Mouse (Mus musculus) layer of hippocampus, postnatal 14 days (tissue): ENCODE measurements at regions not wholly inside any gene's neighbourhood (a gene's known extent, or its start where the extent isn't known, plus 50 kb on each side); places are given as distances from the start of the nearest gene placed in this dataset.
"Not testable (repeated sequence)": the region's sequence is repeated elsewhere in the genome, so short reads cannot be mapped to it uniquely, and the experiment has no call there.

Experiments
- DNase-seq, 2 experiments: peaks; one replicate each; pipeline ENCODE4 v3.0.0; 2021 to 2022; ENCODE audit warnings: low spot score in 2 of 2, mixed read lengths in 1 of 2

- DNase-seq: no peak
Observed at GRCm38 (mm10) chr4:114296380-114296779, 110.1 kb upstream of the Trabd2b start.

DNA sequence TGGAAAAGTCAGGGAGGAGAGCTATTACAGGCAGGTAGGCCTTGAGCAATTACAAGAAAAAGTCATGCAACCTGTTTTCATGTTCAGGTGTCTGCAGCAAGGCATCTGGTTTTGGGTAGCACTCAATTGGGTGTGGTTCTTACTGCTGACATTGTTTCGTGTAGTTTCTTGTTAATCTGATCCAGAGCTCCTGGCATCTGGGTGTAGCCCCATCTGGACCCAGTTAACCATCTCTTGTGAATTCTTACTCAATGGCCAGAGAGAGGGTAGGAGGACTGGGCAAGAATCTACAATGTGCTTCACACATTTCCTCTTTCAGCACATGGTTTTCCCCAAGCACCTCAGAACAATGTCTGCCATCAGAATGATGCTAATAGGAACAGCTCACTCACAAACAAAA lies 108.0 kb upstream of the Trabd2b start:
- not testable (repeated sequence) for DNase-seq

DNA sequence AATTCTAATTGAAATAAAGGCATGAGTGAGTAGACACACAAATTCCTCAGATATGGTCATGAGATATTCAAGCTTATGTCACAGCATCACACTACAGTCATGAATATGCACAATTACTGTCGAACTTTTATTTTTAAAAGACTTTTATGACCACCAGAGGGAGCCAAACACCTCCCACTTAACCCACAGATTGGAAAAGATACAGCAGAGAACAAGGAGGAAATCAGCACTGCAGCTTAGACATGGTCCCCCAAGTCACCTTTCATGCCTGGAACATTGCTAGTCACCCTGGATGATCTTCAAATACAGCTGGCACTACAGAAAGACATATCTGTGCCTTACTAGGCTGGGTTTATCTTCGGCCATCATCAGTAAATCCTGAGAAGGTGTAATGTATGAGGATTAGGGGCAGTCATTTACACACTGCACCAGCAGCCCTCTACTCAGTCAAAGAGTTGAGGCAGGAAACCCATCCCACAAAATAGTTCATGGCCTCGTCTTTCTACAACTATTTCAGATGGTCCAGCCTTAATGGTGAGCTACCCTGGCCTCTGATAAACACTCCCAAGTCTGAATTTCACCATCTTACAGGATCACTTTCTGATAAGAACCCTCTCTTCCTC lies 106.0 kb upstream of the Trabd2b start:
- DNase-seq: peak; percentile 7 to 65

- DNase-seq: no peak
Observed at GRCm38 (mm10) chr4:114304654-114305053, 101.9 kb upstream of the Trabd2b start.

DNA sequence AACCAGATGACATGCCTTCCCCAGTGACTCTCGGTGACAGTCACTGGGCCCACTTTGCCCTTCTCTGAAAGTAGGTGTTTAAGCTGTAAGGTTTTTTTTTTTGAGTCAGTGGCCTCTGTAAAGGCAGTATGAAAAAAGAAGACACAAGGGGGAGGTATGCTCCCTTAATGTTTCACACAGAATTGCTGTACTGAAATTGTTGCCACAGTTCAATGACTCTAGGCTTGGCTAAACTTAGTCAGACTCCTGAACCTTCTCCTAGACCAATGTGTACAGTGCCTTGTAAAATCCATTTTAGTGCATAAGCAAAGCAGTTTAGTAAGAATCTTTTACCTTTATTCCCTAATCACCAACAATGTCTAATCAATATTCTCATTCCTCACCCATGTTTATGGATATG lies 99.0 kb upstream of the Trabd2b start:
- DNase-seq: no peak

DNA sequence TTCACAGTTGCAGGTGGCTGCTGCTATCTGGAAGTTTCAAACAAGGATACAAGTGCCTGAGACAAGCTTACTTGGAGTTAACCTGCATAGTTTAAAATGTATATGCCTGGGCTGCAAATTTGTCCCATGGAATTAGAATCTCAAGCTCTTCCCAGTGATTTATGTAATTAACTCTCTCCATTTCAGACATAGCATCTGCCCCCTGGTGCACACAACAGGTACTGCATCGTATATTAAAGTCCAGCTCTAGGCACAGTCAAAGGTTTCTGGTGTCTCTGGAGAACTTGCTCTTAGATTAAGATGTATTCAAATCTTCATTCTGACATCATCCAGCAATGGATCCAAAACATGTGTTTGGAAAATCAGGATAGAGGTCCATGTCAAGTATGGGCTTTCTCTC lies 98.0 kb upstream of the Trabd2b start:
- DNase-seq: no peak

GRCm38 (mm10) chr4:114315051-114315450 lies 91.5 kb upstream of the Trabd2b start:
- DNase-seq: no peak

GRCm38 (mm10) chr4:114315556-114315955 lies 91.0 kb upstream of the Trabd2b start:
- no peak for DNase-seq

GRCm38 (mm10) chr4:114317076-114317475 lies 89.4 kb upstream of the Trabd2b start:
- no peak for DNase-seq

DNA sequence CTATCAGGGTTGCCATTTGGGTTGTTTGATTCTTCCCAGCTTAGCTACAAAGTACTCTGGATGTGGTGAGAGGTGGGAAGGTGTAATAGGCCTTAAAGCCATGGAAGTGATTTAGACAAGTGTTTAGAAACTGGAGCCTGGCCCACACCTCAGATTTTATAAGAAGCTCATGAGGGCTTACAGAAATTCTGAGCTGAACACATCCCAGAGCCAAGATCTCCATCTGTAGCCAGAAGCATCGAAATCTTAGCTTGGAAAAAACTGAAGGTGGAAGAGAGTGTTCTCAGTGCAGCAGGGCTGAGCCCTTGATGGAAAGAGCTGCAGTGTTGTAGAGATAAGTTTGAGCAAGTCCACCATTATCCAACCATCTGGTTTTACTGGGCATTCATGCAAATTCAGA lies 86.4 kb upstream of the Trabd2b start:
- DNase-seq: no peak

DNA sequence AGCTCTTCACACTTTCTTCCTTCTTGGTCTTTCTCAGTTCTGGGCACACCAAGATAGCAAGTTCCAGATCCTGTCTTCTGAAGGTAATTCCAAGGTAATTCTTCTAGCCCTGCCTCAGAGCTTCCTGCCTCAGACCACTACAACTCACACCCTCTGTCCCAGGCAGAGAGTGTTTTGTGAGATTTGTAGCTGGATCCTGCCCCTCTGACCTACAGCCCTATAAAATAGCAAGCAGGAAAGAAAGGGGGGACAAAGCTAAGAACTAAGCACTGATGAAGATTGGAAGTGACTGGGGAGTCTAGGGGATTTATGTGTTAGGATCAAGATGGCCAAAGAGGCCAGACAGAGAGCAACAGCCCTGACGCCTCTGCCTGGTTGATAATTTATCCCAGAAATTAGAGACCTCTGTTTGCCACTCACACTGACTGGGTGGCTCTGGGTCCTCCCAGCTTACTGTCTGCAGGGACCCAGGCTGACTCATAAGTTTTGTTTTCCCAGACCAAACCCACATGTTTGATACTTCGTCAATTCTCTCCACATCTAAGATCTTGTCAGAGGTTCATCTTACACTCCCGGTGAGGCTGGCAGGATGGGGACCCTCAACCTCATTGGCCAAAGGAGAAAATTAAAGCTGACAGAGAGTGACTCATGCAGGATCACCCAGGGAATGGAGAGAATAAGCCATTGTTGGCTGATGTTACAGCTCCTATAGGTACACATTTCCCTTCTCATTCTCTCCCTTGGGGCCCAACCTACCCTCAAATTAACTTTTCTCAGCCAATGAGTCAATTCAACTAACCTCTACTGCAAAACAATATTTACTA lies 84.8 kb upstream of the Trabd2b start:
- no peak for DNase-seq

- DNase-seq: no peak
Observed at GRCm38 (mm10) chr4:114329978-114330377, 76.5 kb upstream of the Trabd2b start.

DNA sequence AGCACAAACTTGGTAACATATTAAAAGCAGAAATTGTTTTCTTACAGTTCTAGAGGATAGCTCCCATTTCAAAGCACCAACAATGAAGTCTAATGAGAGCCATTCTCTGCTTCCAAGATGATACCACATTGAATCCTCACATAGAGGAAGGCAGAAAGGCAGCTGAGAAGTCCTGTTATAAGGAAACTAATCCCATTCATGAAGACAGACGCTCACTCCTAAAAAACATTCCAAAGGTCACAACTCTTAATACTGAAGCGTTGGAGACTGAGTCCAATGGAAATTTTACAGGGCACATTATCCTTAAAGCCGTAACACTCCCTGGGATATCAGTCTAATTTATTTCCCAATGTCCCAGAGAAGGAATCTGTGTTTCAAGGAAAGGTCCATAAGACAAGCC lies 75.4 kb upstream of the Trabd2b start:
- DNase-seq: no peak

DNA sequence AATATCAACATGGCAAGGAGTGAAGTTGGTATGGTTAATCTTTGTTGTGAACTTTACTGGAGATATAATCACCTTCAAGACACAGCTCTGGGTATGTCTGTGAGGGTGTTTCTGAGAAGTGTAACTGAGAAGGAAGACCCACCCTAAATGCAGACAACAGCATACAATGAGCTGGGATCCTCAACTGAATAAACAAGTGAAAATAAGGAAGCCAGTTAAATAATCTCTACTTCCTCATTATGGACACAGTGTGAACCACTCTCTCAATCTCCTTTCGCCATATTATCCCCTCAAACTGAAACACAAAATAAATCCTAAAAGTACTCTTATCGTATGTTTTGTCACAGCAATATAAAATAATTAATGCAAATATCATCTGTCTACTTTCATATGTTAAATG lies 71.7 kb upstream of the Trabd2b start:
- DNase-seq: no peak

DNA sequence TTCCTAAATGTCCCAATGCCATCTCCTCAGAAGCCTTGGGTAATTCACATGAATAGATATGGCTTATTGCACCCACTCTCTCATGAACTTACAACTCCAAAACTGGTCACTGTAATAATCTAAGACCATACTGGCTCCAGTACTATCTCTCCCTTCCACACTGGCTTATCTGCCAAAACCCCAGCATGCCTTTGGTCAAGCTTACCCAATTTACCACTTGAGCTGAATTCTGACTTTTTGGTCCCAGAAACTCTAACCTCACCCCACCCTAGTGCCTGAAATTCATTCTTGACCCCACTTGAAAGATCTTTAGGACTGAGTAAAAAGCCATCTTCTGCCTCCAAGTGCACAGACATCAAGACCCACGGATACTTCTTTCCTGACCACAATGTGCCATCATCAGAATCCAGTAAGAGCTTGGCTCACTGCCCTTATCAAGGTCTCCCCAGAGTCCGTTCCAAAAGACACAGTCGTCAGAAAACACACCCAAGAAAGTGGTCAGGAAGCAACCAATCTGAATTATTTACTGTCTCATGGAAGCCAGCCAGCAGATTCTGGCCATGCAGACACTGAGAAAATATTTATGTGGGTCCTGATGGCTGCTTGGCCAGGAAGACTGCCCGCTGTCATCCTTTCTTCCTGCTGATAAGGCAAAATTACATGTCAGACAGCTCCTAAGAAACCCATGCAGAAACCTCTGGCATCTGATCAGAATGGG lies 70.3 kb upstream of the Trabd2b start:
- DNase-seq: no peak

DNA sequence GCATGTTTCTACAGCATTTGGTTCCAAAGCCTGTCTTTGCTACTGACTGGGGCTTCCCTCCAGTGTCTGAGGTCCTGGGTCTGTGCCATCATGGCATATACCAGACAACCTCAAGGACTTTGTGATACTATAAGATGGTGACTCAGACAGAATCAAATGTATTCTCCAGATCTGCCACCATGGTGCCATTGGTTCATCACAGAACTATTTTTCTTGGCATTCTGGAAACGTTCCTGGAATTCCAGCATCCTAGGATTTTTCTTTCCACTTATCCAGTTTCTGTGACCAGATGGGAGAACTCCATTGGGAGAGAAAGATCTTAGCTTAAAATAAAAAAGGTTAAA lies 69.8 kb upstream of the Trabd2b start:
- DNase-seq: no peak

GRCm38 (mm10) chr4:114339793-114340192 lies 66.7 kb upstream of the Trabd2b start:
- DNase-seq: no peak

- no peak for DNase-seq
Observed at GRCm38 (mm10) chr4:114345154-114345553, 61.4 kb upstream of the Trabd2b start.

DNA sequence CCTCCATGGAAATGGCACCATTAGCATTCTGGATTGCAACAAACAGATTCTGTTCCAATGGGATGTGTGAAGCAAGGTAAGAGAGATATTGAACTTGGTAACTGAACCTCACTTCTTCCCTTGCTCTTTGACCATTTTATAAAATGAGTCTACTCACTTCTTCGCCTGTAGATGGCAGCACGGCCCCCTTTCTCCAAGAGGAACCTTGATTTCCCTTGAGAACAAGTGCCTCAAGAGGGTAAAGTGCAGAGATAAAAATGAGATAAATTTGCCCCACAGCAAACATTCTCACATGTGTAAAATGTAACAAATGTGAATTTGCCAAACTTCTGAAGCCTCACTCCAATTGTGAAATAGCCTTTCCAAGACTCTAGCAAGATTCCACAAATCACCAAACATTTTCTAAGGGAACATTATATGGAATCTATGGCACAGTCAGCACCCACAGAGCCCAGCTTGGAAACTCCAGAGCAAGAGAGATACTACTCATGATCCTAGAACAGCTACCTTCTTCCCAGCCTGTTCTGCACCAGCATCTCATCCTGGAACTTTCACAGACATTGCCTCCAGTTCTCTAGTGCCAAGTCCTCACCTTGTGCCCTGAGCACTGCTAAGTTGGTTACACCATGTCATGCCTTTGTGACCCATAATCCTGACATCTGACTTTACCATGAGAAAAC lies 60.3 kb upstream of the Trabd2b start:
- DNase-seq: peak; percentile 19 to 46

- DNase-seq: no peak
Observed at GRCm38 (mm10) chr4:114346884-114347283, 59.6 kb upstream of the Trabd2b start.

GRCm38 (mm10) chr4:114349601-114350000 lies 56.9 kb upstream of the Trabd2b start:
- no peak for DNase-seq

- DNase-seq: no peak
Observed at GRCm38 (mm10) chr4:114351282-114351681, 55.2 kb upstream of the Trabd2b start.
